Mouse (Mus musculus) liver, adult 2 months (tissue): Measurements from ENCODE around the gene Abhd12b.

Experiments
- CTCF ChIP-seq: fragments of 200-500 bp; IDR thresholded peaks from 2 replicates; pipeline ENCODE4 v1.5.1; 2011; ENCODE audit warnings: low read depth, low read length, control low read depth
- POLR2A ChIP-seq: fragments of 200-500 bp; IDR thresholded peaks from 2 replicates; pipeline ENCODE4 v1.6.1; 2011; ENCODE audit warnings: low read length, control low read depth; ENCODE audit not compliant: insufficient read depth; ENCODE audit errors: extremely low read depth

- no peak for TF ChIP-seq POLR2A
- TF ChIP-seq CTCF, result no peak
Observed at GRCm38 (mm10) chr12:70137626-70138025, 16.3 kb upstream of the Abhd12b start.
